Mouse (Mus musculus) forebrain, embryonic 10.5 days (tissue): ENCODE results near the gene Tspan4. TPM values are rescaled to one million over a fixed set of nuclear protein-coding genes. Genes with fewer than 3 reads are reported as not detected.

ENCODE experiments used
- DNase-seq: peaks from one replicate; pipeline ENCODE4 v3.0.0-alpha.2; 2017; ENCODE audit warnings: low spot score; ENCODE audit errors: extremely low spot score
- H3K27ac ChIP-seq: fragments of 300-500 bp; sonication (generic); 2 replicates; pipeline ENCODE4 v1.5.1; 2016; ENCODE audit warnings: mild to moderate bottlenecking
- H3K27me3 ChIP-seq: fragments of 300-500 bp; sonication (generic); 2 replicates; pipeline ENCODE4 v1.6.1; 2016; ENCODE audit warnings: mild to moderate bottlenecking; ENCODE audit not compliant: poor library complexity, severe bottlenecking
- H3K36me3 ChIP-seq: fragments of 300-500 bp; sonication (generic); replicated peaks from 2 replicates; pipeline ENCODE4 v1.6.1; 2016; ENCODE audit warnings: mild to moderate bottlenecking, moderate library complexity
- H3K4me1 ChIP-seq: fragments of 300-500 bp; sonication (generic); 2 replicates; pipeline ENCODE4 v1.6.1; 2016
- H3K4me3 ChIP-seq: fragments of 300-500 bp; sonication (generic); 2 replicates; pipeline ENCODE4 v1.5.1; 2016; ENCODE audit warnings: mild to moderate bottlenecking, moderate library complexity
- H3K9me3 ChIP-seq: fragments of 300-500 bp; sonication (generic); 2 replicates; pipeline ENCODE4 v1.6.1; 2016; ENCODE audit warnings: mild to moderate bottlenecking, moderate library complexity
- WGBS: fragments of 180-500 bp; shearing (Covaris S2); methylation state at CpG from one replicate; pipeline ENCODE4 v1.1.7; 2016; 5-methylcytosine and 5-hydroxymethylcytosine counted together
- polyA plus RNA-seq: library from polyadenylated mRNA; unstranded; fragments of >200 nt; fragmentation: Nextera tagmentation; extraction: Ambion mirVana; gene quantifications from 2 replicates; pipeline ENCODE4 v1.2.1, GENCODE M21; 2016

The Tspan4 gene
- polyA plus RNA-seq, 1 experiment from 2014 or later, result 31.4 TPM

DNA sequence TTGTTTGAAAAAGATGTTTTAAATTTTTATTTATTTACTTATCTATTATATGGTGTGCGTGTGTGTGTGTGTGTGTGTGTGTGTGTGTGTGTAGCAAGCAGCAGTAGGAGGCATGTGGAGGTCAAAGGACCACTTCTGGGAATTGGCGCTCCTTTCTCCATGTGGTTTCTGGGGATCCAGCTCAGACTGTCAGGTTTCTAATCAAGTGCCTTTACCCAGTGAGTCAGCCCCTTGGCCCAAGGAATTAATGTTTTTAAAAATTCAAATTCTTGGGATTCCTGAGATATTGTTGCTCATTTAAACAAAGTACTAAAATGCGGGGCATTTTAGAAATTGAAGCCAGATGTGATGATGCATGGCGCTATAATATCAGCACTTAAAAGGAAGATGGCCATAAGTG is 66.6 kb downstream of the Tspan4 start:
- H3K4me3 ChIP-seq, result no peak overlapping the region
- DNase-seq, result no peak
- H3K4me1 ChIP-seq, result peaks cover 24% of the 10 kb centered on the region
- H3K27me3 ChIP-seq, result peaks cover 6% of the 10 kb centered on the region; the same call in 1 of the 2 replicates
- no peak overlapping the region for H3K27ac ChIP-seq
- H3K36me3 ChIP-seq, result no peaks in the 10 kb centered on the region
- WGBS, result 81% methylated on average over 4 of the region's 4 CpGs
- no peaks in the 10 kb centered on the region for H3K9me3 ChIP-seq

- Histone ChIP-seq H3K4me3 (no peak overlapping the region), H3K36me3 (no peaks in the 10 kb centered on the region), H3K9me3 (no peaks in the 10 kb centered on the region), H3K4me1 (peaks cover 24% of the 10 kb centered on the region), H3K27me3 (peaks cover 6% of the 10 kb centered on the region; the same call in 1 of the 2 replicates), H3K27ac (no peak overlapping the region)
- DNase-seq, result no peak
- 78% methylated on average over 2 of the region's 2 CpGs for WGBS
Observed at GRCm38 (mm10) chr7:141542588-141542987, 67.5 kb downstream of the Tspan4 start.

Other genes with a start within 250 kb of the Tspan4 start
- gene Phrf1, start 246.5 kb upstream of the Tspan4 start, polyA plus RNA-seq, result 121 and 124 TPM in 2 replicates
- 0.15 and 0.23 TPM in 2 replicates for gene Irf7, start 208.8 kb upstream of the Tspan4 start, polyA plus RNA-seq
- not detected in 2 replicates for gene Cdhr5, start 198.5 kb upstream of the Tspan4 start, polyA plus RNA-seq
- 0.87 and 1.7 TPM in 2 replicates for gene Sct, start 196.1 kb upstream of the Tspan4 start, polyA plus RNA-seq
- 0.17 and 0.46 TPM in 2 replicates for gene Drd4, start 183.2 kb upstream of the Tspan4 start, polyA plus RNA-seq
- gene Deaf1, start 147.6 kb upstream of the Tspan4 start, polyA plus RNA-seq, result 59.2 and 59.3 TPM in 2 replicates
- gene Tmem80, start 147.5 kb upstream of the Tspan4 start, polyA plus RNA-seq, result 48.2 and 51.0 TPM in 2 replicates
- 4.2 and 4.5 TPM in 2 replicates for gene Eps8l2, start 136.4 kb upstream of the Tspan4 start, polyA plus RNA-seq
- 335 and 368 TPM in 2 replicates for gene Taldo1, start 83.0 kb upstream of the Tspan4 start, polyA plus RNA-seq
- gene Gatd1, start 61.1 kb upstream of the Tspan4 start, polyA plus RNA-seq, result 43.2 and 44.7 TPM in 2 replicates
- gene Cend1, start 45.7 kb upstream of the Tspan4 start, polyA plus RNA-seq, result 7.7 and 8.7 TPM in 2 replicates
- 46.8 and 49.6 TPM in 2 replicates for gene Slc25a22, start 37.3 kb upstream of the Tspan4 start, polyA plus RNA-seq
- 24.9 and 26.4 TPM in 2 replicates for gene Pidd1, start 31.2 kb upstream of the Tspan4 start, polyA plus RNA-seq
- gene Rplp2, start 27.9 kb upstream of the Tspan4 start, polyA plus RNA-seq, result 1,198 and 1,216 TPM in 2 replicates
- gene Pnpla2, start 20.0 kb upstream of the Tspan4 start, polyA plus RNA-seq, result 15.9 and 18.2 TPM in 2 replicates
- 6.2 and 7.3 TPM in 2 replicates for gene Cracr2b, start 14.1 kb upstream of the Tspan4 start, polyA plus RNA-seq
- 15.2 and 17.7 TPM in 2 replicates for gene Cd151, start 7.8 kb upstream of the Tspan4 start, polyA plus RNA-seq
- 87.0 and 95.7 TPM in 2 replicates for gene Polr2l, start 108 bp upstream of the Tspan4 start, polyA plus RNA-seq
- 24.8 and 25.4 TPM in 2 replicates for gene Chid1, start 64.6 kb downstream of the Tspan4 start, polyA plus RNA-seq
- gene Ap2a2, start 86.9 kb downstream of the Tspan4 start, polyA plus RNA-seq, result 104 and 105 TPM in 2 replicates
- 0.11 and 0.16 TPM in 2 replicates for gene Muc6, start 180.1 kb downstream of the Tspan4 start, polyA plus RNA-seq
- 0.17 TPM in 1 of 2 replicates, not detected in the other for gene Muc2, start 215.1 kb downstream of the Tspan4 start, polyA plus RNA-seq